Mouse (Mus musculus) thymus, postnatal 4 days (tissue): Measurements from ENCODE around the gene Syce2.
A peak's percentile ranks its signal among the peaks of the same experiment; 100 is the strongest.
"Not testable (repeated sequence)": the region's sequence is repeated elsewhere in the genome, so short reads cannot be mapped to it uniquely, and the experiment has no call there.

Experiments
- DNase-seq: peaks from one replicate; pipeline ENCODE4 v3.0.0; 2021

The Syce2 gene

GRCm38 (mm10) chr8:84902920-84903661, 31.2 kb downstream of the Syce2 start:
- peak; percentile 99 for DNase-seq

DNA sequence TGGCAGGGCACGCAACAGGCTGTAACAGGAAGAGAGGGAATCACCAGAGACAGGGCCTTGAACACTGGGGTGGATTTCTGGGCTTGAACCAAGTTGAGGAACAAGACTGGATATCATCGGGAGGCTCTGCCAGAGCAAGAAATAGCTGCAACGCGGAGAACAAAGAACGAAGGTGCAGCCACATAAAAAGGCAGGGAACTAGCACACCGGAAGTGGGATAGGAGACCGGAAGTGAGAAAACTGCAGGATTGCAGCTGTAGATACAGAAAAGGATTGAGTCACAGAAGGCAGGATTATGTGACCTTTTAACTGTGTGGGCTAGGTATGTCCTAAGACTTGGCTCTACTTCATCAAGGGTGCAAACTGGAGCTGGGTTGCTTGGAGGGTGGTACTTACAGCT, 32.4 kb downstream of the Syce2 start:
- no peak for DNase-seq

DNA sequence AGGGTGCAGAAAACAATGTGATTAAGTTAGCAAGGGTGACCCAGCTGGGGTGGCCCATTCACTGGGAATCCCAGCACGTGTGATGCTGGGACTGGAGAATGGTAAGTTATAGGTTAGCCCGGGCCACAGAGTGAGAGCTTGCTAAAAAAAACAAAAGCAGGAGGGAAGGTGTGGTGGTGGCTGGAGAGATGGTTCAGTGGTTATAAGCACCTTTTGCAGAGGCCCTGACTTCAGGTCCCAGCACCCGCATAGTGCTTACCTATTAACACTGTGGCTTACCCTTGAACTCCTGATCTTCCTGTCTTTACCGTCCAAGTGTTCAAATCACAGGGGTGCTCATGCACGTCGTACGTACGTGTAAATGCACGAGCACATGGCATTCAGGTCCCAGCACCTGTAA, 35.1 kb downstream of the Syce2 start:
- DNase-seq: no peak

GRCm38 (mm10) chr8:84907493-84907892, 35.6 kb downstream of the Syce2 start:
- no peak for DNase-seq

DNA sequence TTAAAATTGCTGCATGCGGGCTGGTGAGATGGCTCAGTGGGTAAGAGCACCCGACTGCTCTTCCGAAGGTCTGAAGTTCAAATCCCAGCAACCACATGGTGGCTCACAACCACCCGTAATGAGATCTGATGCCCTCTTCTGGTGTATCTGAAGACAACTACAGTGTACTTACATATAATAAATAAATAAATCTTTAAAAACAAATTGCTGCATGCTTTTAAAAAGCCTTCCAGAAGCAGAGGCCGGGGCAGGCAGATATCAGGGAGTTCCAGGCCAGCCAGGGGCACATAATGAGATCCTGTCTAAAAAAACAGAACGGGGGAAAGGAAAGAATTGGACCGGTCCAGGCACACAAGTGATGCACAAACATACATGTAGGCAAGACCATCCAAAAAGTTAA, 36.1 kb downstream of the Syce2 start:
- not testable (repeated sequence) for DNase-seq

GRCm38 (mm10) chr8:84908421-84909161, 36.7 kb downstream of the Syce2 start, which contains the start of gene Dnase2a:
Gene Dnase2a, plus strand, starts transcription at chr8:84908560.
- peak; percentile 78 for DNase-seq

DNA sequence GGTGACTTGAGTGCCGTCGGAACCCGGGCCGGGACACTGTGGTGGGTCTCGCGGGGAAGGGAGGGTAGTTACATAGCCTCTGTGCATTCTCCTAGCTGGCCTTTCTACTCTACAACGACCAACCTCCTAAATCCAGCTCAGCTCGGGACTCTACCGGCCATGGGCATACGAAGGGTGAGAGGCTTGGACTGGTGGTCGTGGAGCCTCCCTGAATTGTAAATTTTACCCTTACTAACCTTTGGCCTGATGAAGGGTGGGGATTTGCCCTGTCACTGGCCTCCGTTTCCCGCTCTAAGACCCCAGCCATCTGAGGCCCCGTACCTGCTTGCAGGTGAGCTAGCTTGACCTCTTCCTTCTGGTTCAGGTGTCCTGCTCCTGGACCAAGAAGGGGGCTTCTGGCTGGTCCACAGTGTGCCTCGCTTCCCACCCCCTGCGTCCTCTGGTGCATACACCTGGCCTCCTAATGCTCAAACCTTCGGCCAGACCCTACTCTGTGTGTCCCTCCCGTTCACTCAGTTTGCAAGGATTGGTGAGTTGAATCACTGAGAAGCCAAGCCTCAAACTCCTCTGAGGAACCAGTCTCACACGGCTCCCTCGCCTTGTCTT, 37.4 kb downstream of the Syce2 start:
- no peak for DNase-seq

- DNase-seq: no peak
Measured at GRCm38 (mm10) chr8:84909949-84910348, 38.0 kb downstream of the Syce2 start.

GRCm38 (mm10) chr8:84910551-84910950, 38.6 kb downstream of the Syce2 start:
- no peak for DNase-seq

GRCm38 (mm10) chr8:84911854-84912253, 39.9 kb downstream of the Syce2 start:
- DNase-seq: no peak

- DNase-seq: no peak
Measured at GRCm38 (mm10) chr8:84912391-84912790, 40.5 kb downstream of the Syce2 start.

- peak; percentile 83 for DNase-seq
Measured at GRCm38 (mm10) chr8:84912895-84913501, 41.1 kb downstream of the Syce2 start.

- no peak for DNase-seq
Measured at GRCm38 (mm10) chr8:84913502-84913900, 41.6 kb downstream of the Syce2 start.

DNA sequence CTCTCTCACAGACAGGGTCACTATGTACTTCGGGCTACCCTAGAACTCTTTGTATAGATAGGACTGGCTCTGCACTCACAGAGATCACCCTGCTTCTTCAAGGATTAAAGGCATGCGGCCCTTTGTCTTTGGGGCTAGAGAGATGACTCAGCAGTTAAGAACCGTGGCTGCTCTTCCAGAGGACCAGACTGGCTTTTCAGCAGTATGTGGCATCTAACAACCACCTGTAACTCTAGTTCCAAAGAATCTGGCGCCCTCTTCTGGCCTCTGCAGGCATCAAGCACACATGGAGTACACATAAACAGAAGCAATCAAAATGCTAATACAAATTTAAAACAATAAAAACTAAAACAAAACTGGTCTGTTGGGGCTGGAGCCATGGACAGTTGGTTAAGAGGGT, 42.0 kb downstream of the Syce2 start:
- peak; percentile 69 for DNase-seq

- no peak for DNase-seq
Measured at GRCm38 (mm10) chr8:84915269-84915668, 43.4 kb downstream of the Syce2 start.

DNA sequence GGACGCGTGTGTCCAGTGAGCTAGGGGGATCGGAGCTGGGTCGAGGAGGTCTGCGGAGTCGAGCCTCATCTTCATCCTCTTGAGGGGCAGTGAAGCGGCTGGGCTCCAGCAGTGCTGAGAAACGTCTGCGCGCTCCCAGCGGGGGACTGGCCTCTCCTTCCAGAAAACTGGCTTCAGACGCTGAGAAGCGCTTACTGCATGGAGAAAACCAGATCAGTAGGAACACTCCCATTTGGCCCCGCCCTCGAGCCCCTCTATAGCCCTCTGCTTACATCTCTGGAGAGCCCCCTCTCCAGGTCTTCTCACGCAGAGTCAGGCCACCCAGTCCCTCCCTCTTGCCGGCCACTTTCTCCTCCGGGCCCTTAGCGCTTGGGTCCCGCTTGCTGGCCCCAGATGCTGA, 45.9 kb downstream of the Syce2 start:
- DNase-seq: no peak

GRCm38 (mm10) chr8:84918646-84919045, 46.7 kb downstream of the Syce2 start:
- DNase-seq: no peak

DNA sequence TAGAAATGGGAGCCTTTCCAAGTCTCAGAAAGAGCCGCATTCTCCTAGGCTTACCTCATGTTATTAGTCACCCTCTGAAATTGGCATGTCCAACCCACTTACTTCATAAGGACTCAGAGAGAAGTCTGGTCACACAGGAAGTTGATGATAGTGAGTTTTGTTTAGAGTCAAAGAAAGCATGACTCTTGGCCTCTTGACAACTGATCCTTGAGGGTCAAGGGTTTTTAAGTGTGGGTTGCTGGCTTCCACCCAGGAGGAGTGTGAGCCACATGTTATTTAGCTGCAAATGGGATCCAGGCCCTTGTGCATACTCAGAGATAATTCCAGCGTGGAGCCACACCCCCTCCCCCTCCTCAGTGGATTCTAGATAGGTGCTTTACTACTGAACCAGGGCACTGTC, 49.7 kb downstream of the Syce2 start:
- no peak for DNase-seq

GRCm38 (mm10) chr8:84925557-84925956, 53.6 kb downstream of the Syce2 start:
- DNase-seq: no peak

DNA sequence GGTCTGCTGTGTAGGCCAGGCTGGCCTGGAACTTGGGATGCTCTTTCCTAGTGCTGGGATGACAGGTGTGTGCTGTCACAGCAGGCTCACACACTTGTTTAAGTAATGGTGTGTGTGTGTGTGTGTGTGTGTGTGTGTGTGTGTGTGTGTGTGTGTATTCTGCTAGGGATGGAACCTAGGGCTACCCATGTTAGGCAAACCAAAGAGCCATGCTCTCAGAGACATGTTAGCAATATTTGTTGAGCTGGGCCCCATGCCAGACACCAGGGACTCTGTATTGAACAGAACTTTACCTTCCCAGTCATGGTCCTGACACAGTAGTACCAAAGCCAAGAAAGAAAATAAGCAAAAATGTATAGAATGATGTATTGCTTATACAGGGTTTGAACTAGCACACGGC, 55.6 kb downstream of the Syce2 start:
- DNase-seq: no peak

GRCm38 (mm10) chr8:84928456-84929306, 56.8 kb downstream of the Syce2 start:
- DNase-seq: peak; percentile 81

GRCm38 (mm10) chr8:84930582-84930981, 58.7 kb downstream of the Syce2 start:
- DNase-seq: no peak
